Mouse (Mus musculus): Measurements from ENCODE around the gene Pla2g4d.

The Pla2g4d gene

DNA sequence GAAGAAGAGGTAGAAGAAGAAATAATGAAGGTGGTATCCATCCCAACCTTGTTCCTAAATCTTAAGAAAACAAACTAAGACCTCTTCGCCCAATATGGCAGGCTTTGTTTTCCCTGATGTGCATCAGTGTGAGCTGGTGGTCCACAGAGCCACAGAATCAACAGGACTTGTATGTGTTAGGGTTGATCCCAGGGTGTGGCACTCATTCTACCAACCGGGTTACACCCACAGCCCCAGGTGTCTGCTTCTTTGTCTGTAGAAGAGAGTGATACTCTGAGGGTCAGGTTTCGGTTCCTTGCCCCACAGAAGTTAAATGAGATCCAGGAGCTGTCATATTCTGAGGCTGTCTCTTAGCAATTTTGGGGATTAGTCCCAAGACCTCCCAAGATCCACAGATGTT, 27.7 kb downstream of the Pla2g4d start:
- DNase-seq (ENCODE audit: low read depth, low spot score) = peak; percentile 72

DNA sequence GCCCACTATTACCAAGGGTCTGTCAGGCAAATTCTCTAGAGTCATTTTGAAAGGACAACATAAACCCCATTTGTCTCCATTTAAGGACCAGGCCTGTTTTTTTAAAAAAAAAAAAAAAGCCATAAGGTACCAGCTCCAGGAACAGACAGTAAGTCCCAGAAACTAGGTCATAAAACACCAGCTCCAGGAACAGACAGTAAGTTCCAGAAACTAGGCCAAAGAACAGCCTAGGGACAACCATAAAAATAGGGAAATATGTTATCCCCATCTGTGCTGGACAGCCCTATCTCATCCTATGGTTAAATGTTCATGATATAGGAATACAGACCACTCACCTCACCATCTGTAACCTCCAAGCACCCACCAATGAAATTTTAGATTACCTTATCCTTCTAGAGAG, 32.7 kb downstream of the Pla2g4d start:
- DNase-seq (ENCODE audit: low read depth, low spot score) = no peak

DNA sequence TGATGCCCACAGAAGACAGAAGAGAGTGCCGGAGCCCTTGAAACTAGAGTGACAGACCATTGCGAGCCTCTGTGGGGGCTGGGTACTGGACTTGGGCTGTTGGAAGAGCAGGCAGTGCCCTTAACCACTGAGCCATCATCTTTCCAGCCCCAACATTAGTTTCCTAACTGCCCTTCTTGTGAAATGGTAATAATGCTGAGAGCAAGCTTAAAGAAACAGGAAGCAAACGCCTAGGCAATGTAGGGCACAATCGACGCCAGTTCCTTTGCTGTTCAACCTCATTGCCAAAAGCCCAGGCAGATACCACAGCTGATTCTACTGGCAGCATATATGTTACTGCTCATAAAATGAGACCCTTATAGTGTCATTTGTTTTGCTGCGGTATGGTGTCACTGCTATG, 36.4 kb downstream of the Pla2g4d start:
- no peak for DNase-seq (ENCODE audit: low read depth, low spot score)

DNA sequence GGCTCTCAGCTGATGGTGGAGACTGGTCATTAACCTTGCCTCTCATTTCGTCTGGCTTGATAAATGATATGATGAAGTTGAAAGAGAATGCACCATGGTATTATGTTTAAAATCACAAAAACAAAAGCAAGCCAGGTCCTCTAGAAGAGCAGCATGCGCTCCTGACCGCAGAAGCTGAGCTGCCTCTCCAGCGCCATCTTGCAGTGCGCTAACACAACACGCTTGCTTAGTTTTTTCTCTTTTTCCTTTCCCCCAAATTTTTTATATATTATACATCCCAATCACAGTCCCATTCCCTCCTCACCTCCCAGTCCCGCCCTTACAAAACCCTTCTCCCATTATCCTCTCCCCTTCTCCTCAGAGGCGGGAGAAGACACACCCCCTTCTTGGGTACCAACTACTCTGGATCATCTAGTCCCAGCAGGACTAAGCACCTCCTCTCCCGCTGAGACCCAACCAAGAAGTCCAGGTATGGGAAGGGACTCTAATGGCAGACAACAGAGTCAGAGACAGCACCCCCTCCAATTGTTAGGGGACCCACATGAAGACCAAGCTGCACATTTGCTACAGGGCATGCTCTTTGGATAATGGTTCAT, 43.5 kb downstream of the Pla2g4d start:
- DNase-seq (ENCODE audit: low read depth, low spot score) = no peak

DNA sequence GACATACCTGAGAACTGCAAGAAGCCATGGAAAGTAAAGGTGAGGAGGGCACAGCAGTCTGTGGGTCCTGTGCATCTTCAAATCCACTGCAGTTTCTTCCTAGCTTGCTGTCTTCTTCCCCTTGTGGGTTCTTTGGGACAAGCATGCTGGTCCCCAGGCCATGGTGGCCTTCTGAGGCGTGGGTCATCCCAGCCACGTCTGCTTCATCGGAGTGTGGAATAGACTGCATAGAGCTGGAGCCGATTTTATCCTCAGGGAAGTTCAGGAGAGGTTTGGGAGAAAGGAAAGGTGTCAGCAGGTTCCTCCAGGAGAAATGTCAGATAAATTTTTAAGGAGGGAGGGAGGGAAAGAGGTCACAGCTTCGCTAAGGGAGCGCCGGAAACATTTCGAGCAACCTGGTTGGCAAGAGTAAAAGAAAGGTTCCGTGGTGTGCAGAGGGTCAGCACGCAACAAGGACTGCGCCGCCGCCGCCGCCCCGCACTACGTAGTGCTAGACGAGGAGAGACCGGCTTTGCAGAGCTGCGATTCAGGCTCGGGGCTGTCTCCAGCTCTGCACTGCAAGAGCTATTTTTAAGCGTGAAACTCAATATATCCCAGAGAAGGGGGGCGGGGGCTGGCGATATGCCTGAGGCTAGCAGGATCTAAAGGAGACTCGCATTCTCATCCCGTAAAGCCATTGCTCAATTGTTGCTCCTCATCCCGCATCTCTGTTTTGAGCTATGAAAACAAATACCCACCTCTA, 44.1 kb downstream of the Pla2g4d start, which contains the start of gene Pla2g4e:
Gene Pla2g4e (minus strand): TSS at position 657 of the 742 bp plus-strand sequence.
- no peak for DNase-seq (ENCODE audit: low read depth, low spot score)

DNA sequence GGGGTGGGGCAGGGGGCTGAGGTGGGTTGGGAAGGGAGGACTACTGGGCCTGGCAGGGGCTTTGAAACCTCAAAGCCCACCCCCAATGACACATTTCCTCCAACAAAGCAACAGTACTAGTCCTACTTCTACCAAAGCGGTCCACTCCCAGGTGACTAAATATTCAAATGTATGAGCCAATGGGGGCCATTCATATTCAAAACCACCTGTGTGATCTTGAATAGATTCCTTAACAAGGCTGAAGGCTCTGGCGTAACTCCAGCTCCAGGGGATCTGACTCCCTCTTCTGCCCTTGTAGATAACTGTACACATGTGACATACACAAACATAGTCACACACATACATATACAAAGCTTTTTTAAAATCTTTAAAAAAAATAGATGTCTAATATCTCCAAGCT, 45.0 kb downstream of the Pla2g4d start:
- no peak for DNase-seq (ENCODE audit: low read depth, low spot score)

DNA sequence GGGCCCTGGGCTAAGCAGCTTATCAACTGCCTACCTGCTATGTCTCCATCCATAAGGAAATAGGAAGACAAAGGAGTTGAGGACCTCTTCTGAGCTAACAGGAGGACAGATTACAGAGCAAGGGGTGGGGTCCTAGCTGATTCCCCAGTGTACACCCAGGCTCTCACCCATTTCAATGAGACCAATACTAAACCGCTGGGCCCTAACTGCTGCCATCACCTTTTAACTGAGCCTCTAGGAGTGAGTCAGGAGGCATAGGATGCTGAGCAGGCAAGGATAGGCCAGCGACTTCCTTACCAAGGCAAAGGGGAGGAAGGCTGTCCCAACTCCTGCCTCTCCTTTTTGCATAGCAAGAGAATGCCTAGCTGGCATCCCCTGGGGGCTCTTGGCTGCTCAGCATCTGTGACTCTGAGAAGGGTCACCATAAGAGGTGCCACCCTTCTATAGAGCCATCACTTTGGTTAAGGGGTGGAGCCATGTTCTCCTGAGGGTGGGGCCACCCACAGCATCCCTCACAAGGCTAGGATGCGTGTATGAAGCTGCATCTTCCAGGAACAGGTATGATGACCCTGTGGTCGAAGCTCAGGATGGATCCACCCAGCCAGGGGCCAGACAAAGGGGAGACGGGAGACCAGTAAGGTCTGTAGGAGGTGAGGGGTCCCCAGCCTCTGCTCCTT, 46.1 kb downstream of the Pla2g4d start:
- DNase-seq (ENCODE audit: low read depth, low spot score) = no peak

DNA sequence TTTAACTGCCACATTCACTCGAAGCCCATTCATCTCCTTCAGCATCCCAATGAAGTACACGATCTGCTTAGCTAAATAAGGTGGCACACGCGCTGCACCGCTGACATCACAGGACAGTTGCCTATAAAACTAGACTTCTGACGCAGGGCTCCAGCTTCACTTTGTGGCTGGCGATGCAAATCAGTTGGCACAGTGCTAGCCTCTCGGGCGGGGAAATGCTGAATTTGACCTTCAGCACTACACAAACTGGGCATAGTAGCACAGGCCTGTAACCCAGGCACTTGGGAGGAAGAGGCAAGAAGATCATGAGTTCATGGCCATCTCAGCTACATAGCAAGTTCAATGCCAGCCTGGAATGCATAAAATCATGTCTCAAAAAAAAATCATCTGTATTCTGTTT, 50.3 kb downstream of the Pla2g4d start:
- DNase-seq (ENCODE audit: low read depth, low spot score) = peak; percentile 47

DNA sequence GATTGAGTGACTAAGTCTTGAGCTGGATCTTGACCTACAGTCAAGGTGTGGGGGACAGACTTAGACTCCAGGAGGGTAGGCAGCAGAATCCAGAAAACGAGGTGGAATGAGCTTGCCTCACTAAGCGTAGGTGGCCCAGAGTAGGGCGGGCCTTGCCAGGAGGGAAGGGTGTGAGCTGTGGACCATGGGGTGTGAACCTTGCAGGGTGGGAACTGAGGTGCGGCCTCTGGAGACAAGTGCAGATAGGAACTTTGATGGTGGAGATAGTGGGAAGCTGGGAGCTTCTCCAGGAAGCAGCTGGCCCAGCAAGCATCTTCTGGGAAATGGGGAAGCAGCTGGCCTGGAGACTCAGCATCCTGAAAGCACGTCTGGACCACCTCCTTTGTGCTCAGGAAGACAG, 51.2 kb downstream of the Pla2g4d start:
- DNase-seq (ENCODE audit: low read depth, low spot score) = no peak

DNA sequence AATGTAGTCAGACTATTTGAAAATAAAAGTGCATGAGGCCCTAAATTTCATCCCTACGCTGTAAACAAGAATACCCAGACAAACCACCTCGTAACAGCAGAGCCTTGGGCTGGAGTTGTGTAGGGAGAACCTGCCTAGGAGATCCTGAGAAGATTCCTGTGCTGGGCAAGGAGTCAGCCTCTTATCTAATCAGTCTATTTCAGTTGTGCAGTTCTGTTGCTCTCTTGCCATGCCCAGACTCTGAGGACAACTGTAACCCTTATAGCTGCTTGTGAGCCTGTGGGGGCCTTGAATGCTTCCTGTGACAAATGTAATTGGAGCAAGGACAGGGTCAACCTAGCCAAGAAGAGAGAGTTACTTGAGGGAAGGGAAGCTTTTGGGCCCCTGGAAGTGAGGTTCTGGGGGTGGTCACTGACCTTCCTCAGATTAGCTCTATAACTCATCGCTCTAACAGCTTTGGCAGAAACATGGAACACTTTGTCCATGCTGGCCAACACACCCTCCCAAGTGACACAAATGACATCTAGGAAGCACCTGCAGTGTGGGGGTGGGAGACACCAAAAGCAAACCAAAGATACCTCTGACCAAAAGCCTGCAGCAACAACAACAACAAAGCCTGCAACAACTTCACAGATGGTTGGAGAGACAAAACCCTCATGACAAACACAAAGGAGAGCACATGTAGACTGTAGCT, 52.9 kb downstream of the Pla2g4d start:
- DNase-seq (ENCODE audit: low read depth, low spot score) = no peak

DNA sequence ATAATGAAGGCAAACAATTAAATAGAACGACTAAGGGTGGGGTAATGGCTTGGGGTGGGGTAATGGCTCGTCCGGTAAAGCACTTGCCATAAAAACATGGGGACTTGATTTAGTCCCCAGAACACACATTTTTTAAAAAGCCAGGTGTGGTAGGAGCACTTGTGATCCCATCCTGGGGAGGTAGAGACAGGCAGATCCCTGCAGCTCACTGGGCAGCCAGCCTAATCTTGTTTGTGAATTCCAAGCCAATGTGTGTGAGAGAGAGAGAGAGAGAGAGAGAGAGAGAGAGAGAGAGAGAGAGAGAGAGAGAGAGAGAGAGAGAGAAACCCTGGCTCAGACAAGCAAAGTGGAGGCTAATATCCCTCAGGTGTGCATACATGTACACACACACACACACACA, 53.6 kb downstream of the Pla2g4d start:
- no peak for DNase-seq (ENCODE audit: low read depth, low spot score)

DNA sequence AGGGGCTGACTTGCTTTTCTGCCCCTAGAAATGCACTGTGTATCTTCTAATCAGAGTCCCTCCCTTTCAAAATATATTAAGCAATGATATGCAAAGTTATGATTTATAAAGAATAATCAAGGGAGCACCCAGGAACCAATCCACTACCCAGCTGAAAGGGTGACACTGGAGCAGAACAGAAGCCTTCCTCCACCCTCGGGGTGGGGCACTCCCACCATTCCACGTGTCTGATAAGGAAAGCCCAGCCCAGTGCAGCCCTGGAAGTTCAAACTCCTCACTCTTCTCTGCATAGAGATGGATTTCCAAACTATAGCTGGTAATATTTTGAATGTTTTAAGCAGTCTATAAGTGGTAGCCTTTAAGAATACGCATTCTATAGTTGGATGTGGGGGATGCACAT, 57.4 kb downstream of the Pla2g4d start:
- DNase-seq (ENCODE audit: low read depth, low spot score) = no peak
